Mouse (Mus musculus) kidney, adult 2 months (tissue): ENCODE results near the gene Trmt61a.

ENCODE experiments used
- CTCF ChIP-seq: fragments of 200-500 bp; conservative IDR thresholded peaks from 2 replicates; pipeline ENCODE4 v1.5.1; 2011; ENCODE audit warnings: low read depth, mild to moderate bottlenecking, control low read depth, low read length, moderate library complexity, mixed read lengths; ENCODE audit not compliant: insufficient read depth, insufficient read length
- POLR2A ChIP-seq: fragments of 200-500 bp; IDR thresholded peaks from one replicate; pipeline ENCODE4 v1.6.1; 2011; ENCODE audit warnings: low read depth, low read length, control low read depth

- TF ChIP-seq POLR2A: no peak
- peak; percentile 67 for TF ChIP-seq CTCF
These were observed 44.7 kb downstream of the Trmt61a start for GRCm38 (mm10) chr12:111722654-111723053.
